Mouse (Mus musculus): Measurements from ENCODE around the gene 9930022D16Rik. TPM values are rescaled to one million over a fixed set of nuclear protein-coding genes. Genes with fewer than 3 reads are reported as not detected.

The 9930022D16Rik gene
- total RNA-seq (2014; fragmentation: Nextera tagmentation) (not detected in 2 replicates), total RNA-seq (2017) (not detected in 2 replicates)

GRCm38 (mm10) chr11:109413617-109414016 is at the start of gene 9930022D16Rik:
9930022D16Rik (plus strand) TSS chr11:109413917.
- ATAC-seq (replicated peaks; ENCODE audit: poor library complexity, severe bottlenecking): peak; percentile 15; the same call in 1 of the 2 replicates

GRCm38 (mm10) chr11:109364337-109364736 is 49.4 kb upstream of the 9930022D16Rik start:
- no peak for ATAC-seq (replicated peaks; ENCODE audit: poor library complexity, severe bottlenecking)

GRCm38 (mm10) chr11:109364881-109365280 is 48.8 kb upstream of the 9930022D16Rik start:
- ATAC-seq (replicated peaks; ENCODE audit: poor library complexity, severe bottlenecking): no peak

GRCm38 (mm10) chr11:109365818-109366217 is 47.9 kb upstream of the 9930022D16Rik start:
- no peak for ATAC-seq (replicated peaks; ENCODE audit: poor library complexity, severe bottlenecking)

GRCm38 (mm10) chr11:109366802-109367579 is 46.7 kb upstream of the 9930022D16Rik start:
- no peak for ATAC-seq (replicated peaks; ENCODE audit: poor library complexity, severe bottlenecking)

GRCm38 (mm10) chr11:109369026-109369637 is 44.6 kb upstream of the 9930022D16Rik start:
- peak; percentile 86 for ATAC-seq (replicated peaks; ENCODE audit: poor library complexity, severe bottlenecking)

- peak; percentile 69 for ATAC-seq (replicated peaks; ENCODE audit: poor library complexity, severe bottlenecking)
Observed at GRCm38 (mm10) chr11:109375412-109375811, 38.3 kb upstream of the 9930022D16Rik start.

- no peak for ATAC-seq (replicated peaks; ENCODE audit: poor library complexity, severe bottlenecking)
Observed at GRCm38 (mm10) chr11:109376484-109377143, 37.1 kb upstream of the 9930022D16Rik start.

DNA sequence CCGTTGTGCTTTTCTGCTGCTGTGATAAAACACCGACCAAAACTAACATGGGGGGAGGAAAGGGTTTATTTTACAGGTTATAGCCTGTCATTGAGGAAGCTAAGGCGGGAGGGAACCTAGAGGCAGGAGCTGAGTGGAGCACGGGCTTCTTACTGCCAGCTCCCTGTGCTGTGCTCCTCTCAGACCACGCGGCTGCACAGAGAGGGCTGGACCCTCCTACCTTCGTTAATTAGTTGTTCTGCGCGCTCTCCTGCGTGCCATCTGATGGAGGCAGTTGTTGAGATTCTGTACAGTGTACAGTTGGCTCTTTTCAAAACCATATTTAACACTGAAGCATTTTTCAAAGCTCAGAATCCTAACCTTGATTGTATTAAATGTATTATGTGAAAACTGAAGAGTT is 36.2 kb upstream of the 9930022D16Rik start:
- no peak for ATAC-seq (replicated peaks; ENCODE audit: poor library complexity, severe bottlenecking)

GRCm38 (mm10) chr11:109378051-109378450 is 35.7 kb upstream of the 9930022D16Rik start:
- no peak for ATAC-seq (replicated peaks; ENCODE audit: poor library complexity, severe bottlenecking)

DNA sequence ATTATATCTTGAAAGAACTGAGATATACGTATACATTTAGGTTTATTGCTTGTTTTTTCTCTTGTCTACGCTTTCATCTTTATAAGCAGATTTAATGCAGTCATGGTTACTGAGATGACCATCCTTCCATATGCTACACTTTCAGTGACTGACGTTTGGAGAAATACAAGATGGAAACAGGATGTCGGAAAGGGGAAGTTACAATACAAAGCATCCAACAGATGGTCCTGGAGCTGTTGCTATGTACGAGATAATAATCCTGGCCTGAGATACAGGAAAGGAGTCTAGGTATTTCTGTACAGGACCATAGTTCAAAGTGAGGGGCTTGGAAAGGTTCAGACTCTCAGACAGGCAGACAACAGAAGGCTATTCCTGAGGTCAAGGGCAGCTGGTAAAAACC is 33.1 kb upstream of the 9930022D16Rik start:
- ATAC-seq (replicated peaks; ENCODE audit: poor library complexity, severe bottlenecking): peak; percentile 91

DNA sequence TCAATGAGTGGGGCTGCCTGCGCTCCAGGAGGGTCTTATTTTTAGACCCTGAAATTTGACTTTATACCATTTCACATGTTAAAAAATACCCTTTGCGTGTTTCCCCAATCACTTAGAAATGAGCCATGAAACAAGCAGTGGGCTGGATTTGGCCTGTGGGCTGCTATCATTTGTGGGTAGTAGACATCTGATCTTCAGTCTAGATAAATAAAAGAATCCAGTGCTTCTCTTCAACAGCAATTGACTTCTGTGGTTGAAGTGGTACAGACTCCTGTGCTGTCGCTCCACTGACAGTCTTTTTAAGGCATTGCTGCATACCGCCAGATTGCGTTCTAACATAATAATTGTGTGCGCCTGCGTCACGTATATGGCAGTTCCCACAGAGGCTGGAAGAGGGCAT is 28.4 kb upstream of the 9930022D16Rik start:
- no peak for ATAC-seq (replicated peaks; ENCODE audit: poor library complexity, severe bottlenecking)

GRCm38 (mm10) chr11:109389046-109389445 is 24.7 kb upstream of the 9930022D16Rik start:
- no peak for ATAC-seq (replicated peaks; ENCODE audit: poor library complexity, severe bottlenecking)

DNA sequence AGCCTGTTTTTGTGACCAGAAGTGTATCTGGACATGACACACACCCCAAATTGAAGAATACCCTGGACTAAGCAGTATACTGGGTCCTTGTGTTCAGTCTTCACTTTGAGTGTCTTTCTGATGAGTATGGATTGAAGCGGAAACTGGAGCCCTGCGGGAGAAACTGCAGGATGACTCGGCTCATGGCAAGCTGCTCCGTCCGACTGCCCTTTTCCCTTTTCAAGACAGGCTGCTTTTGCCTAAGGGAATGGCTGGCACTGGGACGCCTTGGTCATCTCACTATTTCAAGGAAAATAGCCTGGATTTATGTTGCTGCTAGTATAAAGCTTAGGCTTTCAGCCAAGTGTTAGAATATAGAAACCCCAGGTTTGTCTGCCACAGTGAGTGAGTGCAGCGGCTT is 22.5 kb upstream of the 9930022D16Rik start:
- no peak for ATAC-seq (replicated peaks; ENCODE audit: poor library complexity, severe bottlenecking)

- no peak for ATAC-seq (replicated peaks; ENCODE audit: poor library complexity, severe bottlenecking)
Observed at GRCm38 (mm10) chr11:109391760-109392159, 22.0 kb upstream of the 9930022D16Rik start.

DNA sequence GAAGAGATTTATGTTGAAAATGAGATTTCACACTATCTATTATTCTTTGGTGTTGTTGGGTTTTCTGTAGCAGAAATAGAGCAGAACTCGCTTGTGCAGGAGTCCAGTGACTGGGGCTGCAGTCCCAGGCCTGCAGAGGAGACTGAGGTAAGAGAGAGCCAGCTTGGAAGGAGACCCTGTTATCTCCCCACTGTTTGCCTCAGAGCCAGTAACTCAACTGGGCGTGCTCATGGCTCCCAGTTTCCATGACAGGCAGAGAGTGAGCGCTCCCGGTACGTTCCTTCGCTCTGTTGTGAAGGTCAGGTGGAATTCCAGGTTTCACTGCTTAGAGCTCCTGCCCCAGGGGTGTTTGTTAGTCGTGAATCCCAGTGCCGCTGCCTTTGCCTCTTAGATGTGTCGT is 21.1 kb upstream of the 9930022D16Rik start:
- no peak for ATAC-seq (replicated peaks; ENCODE audit: poor library complexity, severe bottlenecking)

- no peak for ATAC-seq (replicated peaks; ENCODE audit: poor library complexity, severe bottlenecking)
Observed at GRCm38 (mm10) chr11:109394758-109395157, 19.0 kb upstream of the 9930022D16Rik start.

GRCm38 (mm10) chr11:109395291-109395690 is 18.4 kb upstream of the 9930022D16Rik start:
- no peak for ATAC-seq (replicated peaks; ENCODE audit: poor library complexity, severe bottlenecking)

DNA sequence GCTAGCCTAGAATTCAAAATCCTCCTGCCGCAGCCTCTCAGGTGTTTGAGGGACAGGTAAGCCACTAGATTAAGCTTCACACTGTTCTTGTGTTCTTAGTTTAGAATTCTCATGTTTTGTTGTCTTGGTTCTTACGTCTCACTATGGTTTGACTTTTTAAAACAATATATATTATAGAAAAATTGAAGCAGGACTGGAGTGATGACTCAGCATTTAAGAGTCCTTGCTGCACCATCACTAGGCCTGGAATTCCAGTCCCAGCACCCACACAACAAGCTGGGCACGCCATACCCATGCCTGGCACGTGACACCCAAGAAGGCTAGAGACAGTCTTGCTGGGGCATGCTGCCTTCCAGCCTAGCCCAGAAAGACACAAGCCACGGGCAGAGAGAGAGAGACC is 7.3 kb upstream of the 9930022D16Rik start:
- no peak for ATAC-seq (replicated peaks; ENCODE audit: poor library complexity, severe bottlenecking)

GRCm38 (mm10) chr11:109410197-109410980 is 3.3 kb upstream of the 9930022D16Rik start:
- no peak for ATAC-seq (replicated peaks; ENCODE audit: poor library complexity, severe bottlenecking)

Data from granulocyte monocyte progenitor cell, adult 5-6 weeks (primary cell).